Mouse (Mus musculus): ENCODE results near the gene Pkp4. TPM values are rescaled to one million over a fixed set of nuclear protein-coding genes. Genes with fewer than 3 reads are reported as not detected.
A peak's percentile ranks its signal among the peaks of the same experiment; 100 is the strongest.

The Pkp4 gene
- polyA plus RNA-seq, 1 experiment from 2014 or later = 24.7 TPM

GRCm38 (mm10) chr2:59284734-59285490 lies 124.3 kb downstream of the Pkp4 start:
- Histone ChIP-seq H3K9ac (no peak overlapping the region), H3K27ac (no peak overlapping the region), H3K4me1 (peaks cover 25% of the 10 kb centered on the region), H3K36me3 (no peaks in the 10 kb centered on the region), H3K4me2 (no peak overlapping the region), H3K27me3 (no peaks in the 10 kb centered on the region), H3K9me3 (replicated peaks) (no peaks in the 10 kb centered on the region), H3K4me3 (replicated peaks) (no peak overlapping the region)
- WGBS = 78% methylated on average over 8 of the region's 8 CpGs
- no peak for ATAC-seq (replicated peaks; ENCODE audit: low FRiP score)

- H3K27me3 ChIP-seq = no peaks in the 10 kb centered on the region
- no peaks in the 10 kb centered on the region for H3K36me3 ChIP-seq
- no peak overlapping the region for H3K4me3 ChIP-seq (replicated peaks)
- no peak overlapping the region for H3K4me2 ChIP-seq
- no peaks in the 10 kb centered on the region for H3K9me3 ChIP-seq (replicated peaks)
- no peak overlapping the region for H3K9ac ChIP-seq
- 71% methylated on average over 1 of the region's 1 CpGs for WGBS
- H3K4me1 ChIP-seq = peaks cover 31% of the 10 kb centered on the region
- no peak for ATAC-seq (replicated peaks; ENCODE audit: low FRiP score)
- H3K27ac ChIP-seq = no peak overlapping the region
Measured at GRCm38 (mm10) chr2:59285581-59285980, 124.9 kb downstream of the Pkp4 start.

DNA sequence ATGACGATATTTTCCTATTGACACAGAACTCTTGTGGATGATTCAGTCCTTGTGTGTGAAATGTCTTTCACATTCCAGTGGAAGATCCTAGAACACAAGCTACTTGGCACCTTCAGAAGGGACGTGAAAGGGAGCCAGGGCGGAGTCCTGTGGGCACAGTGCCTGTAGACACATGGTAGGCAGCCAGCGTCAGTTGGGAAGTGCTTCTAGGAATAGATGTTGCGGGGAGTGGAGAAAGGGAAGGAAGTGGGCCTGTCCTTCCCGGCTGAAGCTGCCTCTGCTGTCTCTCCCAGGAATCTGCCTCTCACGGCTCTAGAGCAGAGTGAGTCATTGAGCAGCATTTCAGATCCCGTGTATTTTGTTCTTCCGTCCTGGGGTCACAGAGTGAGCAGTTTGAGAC lies 125.6 kb downstream of the Pkp4 start:
- H3K9me3 ChIP-seq (replicated peaks) = no peaks in the 10 kb centered on the region
- no peak overlapping the region for H3K9ac ChIP-seq
- peaks cover 28% of the 10 kb centered on the region for H3K4me1 ChIP-seq
- H3K4me2 ChIP-seq = no peak overlapping the region
- no peaks in the 10 kb centered on the region for H3K36me3 ChIP-seq
- no peaks in the 10 kb centered on the region for H3K27me3 ChIP-seq
- no peak overlapping the region for H3K4me3 ChIP-seq (replicated peaks)
- WGBS = 63% methylated on average over 9 of the region's 9 CpGs
- no peak for ATAC-seq (replicated peaks; ENCODE audit: low FRiP score)
- H3K27ac ChIP-seq = 0 out of 2 replicates have a peak overlapping the region, but pooled peaks have one; percentile 48

DNA sequence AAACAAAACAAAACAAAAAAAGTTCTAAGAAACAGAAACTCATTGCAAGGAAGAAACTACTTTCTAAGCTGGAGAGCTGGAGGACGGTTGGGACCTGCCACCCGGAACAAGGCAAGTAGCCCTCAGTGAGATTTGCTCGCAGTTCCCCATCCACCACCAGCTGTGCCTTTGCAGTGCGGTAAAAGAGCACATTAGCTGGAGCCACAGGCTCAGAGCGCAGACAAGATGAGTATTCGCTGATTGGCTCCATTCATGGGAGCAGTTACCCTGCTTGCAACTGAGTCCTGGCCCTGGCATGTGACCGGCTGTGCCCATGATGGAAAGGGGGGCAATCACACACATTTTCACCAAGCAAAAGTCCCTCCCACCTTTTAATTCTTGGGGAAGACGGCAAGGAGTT lies 127.0 kb downstream of the Pkp4 start:
- H3K4me3 ChIP-seq (replicated peaks) = no peak overlapping the region
- no peak overlapping the region for H3K27ac ChIP-seq
- H3K36me3 ChIP-seq = no peaks in the 10 kb centered on the region
- ATAC-seq (replicated peaks; ENCODE audit: low FRiP score) = peak; percentile 60; the same call in 1 of the 2 replicates
- H3K9me3 ChIP-seq (replicated peaks) = no peaks in the 10 kb centered on the region
- H3K4me1 ChIP-seq = peaks cover 23% of the 10 kb centered on the region
- 47% methylated on average over 8 of the region's 8 CpGs for WGBS
- no peak overlapping the region for H3K9ac ChIP-seq
- H3K27me3 ChIP-seq = no peaks in the 10 kb centered on the region
- no peak overlapping the region for H3K4me2 ChIP-seq

GRCm38 (mm10) chr2:59289411-59289810 lies 128.8 kb downstream of the Pkp4 start:
- Histone ChIP-seq H3K36me3 (no peaks in the 10 kb centered on the region), H3K27ac (no peak overlapping the region), H3K9me3 (replicated peaks) (no peaks in the 10 kb centered on the region), H3K4me2 (no peak overlapping the region), H3K27me3 (no peaks in the 10 kb centered on the region), H3K4me1 (peaks cover 23% of the 10 kb centered on the region), H3K4me3 (replicated peaks) (no peak overlapping the region), H3K9ac (no peak overlapping the region)
- ATAC-seq (replicated peaks; ENCODE audit: low FRiP score) = no peak
- WGBS = 77% methylated on average over 2 of the region's 2 CpGs

GRCm38 (mm10) chr2:59290391-59290790 lies 129.7 kb downstream of the Pkp4 start:
- no peak for ATAC-seq (replicated peaks; ENCODE audit: low FRiP score)
- H3K4me1 ChIP-seq = peaks cover 23% of the 10 kb centered on the region
- H3K9me3 ChIP-seq (replicated peaks) = no peaks in the 10 kb centered on the region
- H3K36me3 ChIP-seq = no peaks in the 10 kb centered on the region
- no peak overlapping the region for H3K4me2 ChIP-seq
- H3K9ac ChIP-seq = no peak overlapping the region
- no peaks in the 10 kb centered on the region for H3K27me3 ChIP-seq
- WGBS = 61% methylated on average over 3 of the region's 3 CpGs
- no peak overlapping the region for H3K4me3 ChIP-seq (replicated peaks)
- H3K27ac ChIP-seq = no peak overlapping the region

- H3K36me3 ChIP-seq = no peaks in the 10 kb centered on the region; the same call in 1 of the 2 replicates
- H3K4me2 ChIP-seq = no peak overlapping the region
- 86% methylated on average over 3 of the region's 3 CpGs for WGBS
- H3K4me3 ChIP-seq (replicated peaks) = no peak overlapping the region
- no peaks in the 10 kb centered on the region for H3K9me3 ChIP-seq (replicated peaks)
- H3K27ac ChIP-seq = no peak overlapping the region
- no peaks in the 10 kb centered on the region for H3K27me3 ChIP-seq
- no peak overlapping the region for H3K9ac ChIP-seq
- ATAC-seq (replicated peaks; ENCODE audit: low FRiP score) = no peak
- peaks cover 8% of the 10 kb centered on the region for H3K4me1 ChIP-seq
Measured at GRCm38 (mm10) chr2:59299831-59300230, 139.2 kb downstream of the Pkp4 start.

DNA sequence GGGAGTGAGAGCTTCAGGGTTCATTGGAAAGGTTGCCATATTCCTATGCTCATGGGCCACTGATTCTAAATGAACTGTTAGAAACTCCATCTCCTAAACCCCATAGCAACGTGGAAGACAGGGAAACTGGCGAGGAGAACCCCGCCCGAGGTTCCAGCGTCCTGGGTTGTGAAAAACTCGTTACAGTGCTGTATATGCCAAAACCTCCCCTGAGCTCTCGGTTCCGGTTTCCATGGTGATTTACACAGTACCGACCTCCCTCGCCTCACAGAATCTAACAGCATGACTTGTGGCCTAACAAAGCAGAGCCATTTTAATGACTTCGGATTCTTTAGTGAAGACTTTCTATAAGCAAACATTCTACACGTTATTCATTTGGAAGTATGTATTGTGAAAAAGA lies 141.0 kb downstream of the Pkp4 start:
- ATAC-seq (replicated peaks; ENCODE audit: low FRiP score) = 0 out of 2 replicates have a peak, but pooled peaks have one; percentile 36
- H3K36me3 ChIP-seq = peaks cover 15% of the 10 kb centered on the region
- H3K9me3 ChIP-seq (replicated peaks) = no peaks in the 10 kb centered on the region
- no peaks in the 10 kb centered on the region for H3K27me3 ChIP-seq
- no peak overlapping the region for H3K4me3 ChIP-seq (replicated peaks)
- H3K27ac ChIP-seq = no peak overlapping the region
- H3K9ac ChIP-seq = no peak overlapping the region
- WGBS = 44% methylated on average over 12 of the region's 12 CpGs
- H3K4me2 ChIP-seq = no peak overlapping the region
- peaks cover 8% of the 10 kb centered on the region for H3K4me1 ChIP-seq

DNA sequence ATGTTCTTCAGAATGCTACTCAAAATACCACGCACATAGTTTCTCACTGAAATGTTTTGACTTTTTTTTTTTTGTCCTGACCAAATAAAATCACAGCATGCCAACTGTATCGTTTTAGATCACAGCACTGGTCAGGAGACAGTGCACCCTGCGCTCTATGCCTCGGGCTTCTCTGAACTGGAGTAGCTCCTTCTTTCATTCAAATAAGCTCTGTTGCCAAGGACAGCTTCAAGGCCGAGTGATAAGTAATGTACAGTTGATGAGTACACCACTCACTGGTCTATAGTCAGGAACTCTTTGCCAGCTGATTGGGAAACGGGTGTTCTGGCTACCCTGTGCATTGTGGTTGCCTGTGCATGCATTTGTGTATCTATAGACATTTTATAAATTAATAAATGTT lies 141.8 kb downstream of the Pkp4 start:
- Histone ChIP-seq H3K9ac (no peak overlapping the region), H3K4me2 (no peak overlapping the region), H3K36me3 (peaks cover 23% of the 10 kb centered on the region), H3K27ac (no peak overlapping the region), H3K4me1 (peaks cover 8% of the 10 kb centered on the region), H3K4me3 (replicated peaks) (no peak overlapping the region), H3K9me3 (replicated peaks) (no peaks in the 10 kb centered on the region), H3K27me3 (no peaks in the 10 kb centered on the region)
- ATAC-seq (replicated peaks; ENCODE audit: low FRiP score) = no peak
- 82% methylated on average over 6 of the region's 6 CpGs for WGBS

DNA sequence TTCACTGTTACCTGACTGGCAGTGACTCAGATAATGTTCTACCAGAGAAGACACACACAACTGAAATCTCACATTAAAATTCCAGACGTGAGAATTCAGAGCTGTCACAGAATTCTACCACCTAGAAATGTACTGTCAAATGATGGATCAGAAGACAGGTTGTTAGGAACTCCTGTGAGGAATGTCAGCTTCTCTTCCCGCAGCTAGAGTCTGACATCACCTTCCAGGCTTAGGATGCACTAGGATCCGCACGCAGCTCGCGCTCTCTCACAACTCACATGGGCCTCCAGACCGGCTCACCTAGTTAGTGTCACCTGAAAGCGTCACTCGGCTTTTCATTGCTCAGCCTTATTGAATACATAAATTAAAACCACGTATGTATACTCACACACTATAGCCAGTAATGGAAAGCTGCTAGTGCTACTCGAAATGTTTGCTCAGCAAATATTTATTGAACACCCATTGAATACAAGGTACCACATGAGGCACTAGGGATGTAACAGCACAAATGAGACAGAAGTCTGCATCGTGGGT lies 142.9 kb downstream of the Pkp4 start:
- ATAC-seq (replicated peaks; ENCODE audit: low FRiP score) = no peak
- no peak overlapping the region for H3K27ac ChIP-seq
- H3K9me3 ChIP-seq (replicated peaks) = no peaks in the 10 kb centered on the region
- WGBS = 90% methylated on average over 12 of the region's 12 CpGs
- H3K9ac ChIP-seq = no peak overlapping the region
- H3K27me3 ChIP-seq = no peaks in the 10 kb centered on the region
- H3K4me2 ChIP-seq = no peak overlapping the region
- peaks cover 34% of the 10 kb centered on the region for H3K36me3 ChIP-seq
- no peak overlapping the region for H3K4me3 ChIP-seq (replicated peaks)
- peaks cover 8% of the 10 kb centered on the region for H3K4me1 ChIP-seq

GRCm38 (mm10) chr2:59307302-59307701 lies 146.7 kb downstream of the Pkp4 start:
- Histone ChIP-seq H3K9me3 (replicated peaks) (no peaks in the 10 kb centered on the region), H3K27me3 (no peaks in the 10 kb centered on the region), H3K9ac (no peak overlapping the region), H3K4me3 (replicated peaks) (no peak overlapping the region), H3K27ac (no peak overlapping the region), H3K4me1 (no peaks in the 10 kb centered on the region), H3K36me3 (peaks cover 65% of the 10 kb centered on the region), H3K4me2 (no peak overlapping the region)
- 71% methylated on average over 8 of the region's 8 CpGs for WGBS
- no peak for ATAC-seq (replicated peaks; ENCODE audit: low FRiP score)

DNA sequence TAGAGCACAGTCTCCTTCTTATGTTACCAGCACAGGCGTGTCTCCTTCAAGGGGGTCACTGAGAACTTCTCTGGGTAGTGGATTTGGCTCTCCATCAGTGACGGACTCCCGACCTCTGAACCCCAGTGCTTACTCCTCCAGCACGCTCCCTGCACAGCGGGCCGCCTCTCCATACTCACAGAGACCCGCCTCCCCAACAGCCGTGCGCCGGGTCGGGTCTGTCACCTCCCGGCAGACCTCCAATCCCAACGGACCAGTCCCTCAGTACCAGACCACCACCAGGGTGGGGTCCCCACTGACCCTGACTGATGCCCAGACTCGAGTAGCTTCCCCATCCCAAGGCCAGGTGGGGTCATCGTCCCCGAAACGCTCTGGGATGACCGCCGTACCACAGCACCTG lies 147.4 kb downstream of the Pkp4 start:
- no peaks in the 10 kb centered on the region for H3K27me3 ChIP-seq
- ATAC-seq (replicated peaks; ENCODE audit: low FRiP score) = 0 out of 2 replicates have a peak, but pooled peaks have one; percentile 33
- no peak overlapping the region for H3K4me3 ChIP-seq (replicated peaks)
- no peak overlapping the region for H3K27ac ChIP-seq
- no peaks in the 10 kb centered on the region for H3K9me3 ChIP-seq (replicated peaks)
- H3K4me2 ChIP-seq = no peak overlapping the region
- no peak overlapping the region for H3K9ac ChIP-seq
- H3K36me3 ChIP-seq = peaks cover 70% of the 10 kb centered on the region
- H3K4me1 ChIP-seq = no peaks in the 10 kb centered on the region
- WGBS = 91% methylated on average over 19 of the region's 19 CpGs

Data from kidney, embryonic 15.5 days (tissue).